Mouse (Mus musculus) testis, postnatal 14 days (tissue): ENCODE measurements around the gene Dus3l.

Source experiments
- DNase-seq: peaks from one replicate; pipeline ENCODE4 v3.0.0; 2021; ENCODE audit warnings: low spot score

Dus3l gene

GRCm38 (mm10) chr17:56792588-56792987, 28.0 kb downstream of the Dus3l start:
- DNase-seq: no peak

- DNase-seq: no peak
Measured at GRCm38 (mm10) chr17:56793614-56794319, 29.2 kb downstream of the Dus3l start.

- DNase-seq: no peak
Measured at GRCm38 (mm10) chr17:56799276-56799675, 34.7 kb downstream of the Dus3l start.

- DNase-seq: no peak
Measured at GRCm38 (mm10) chr17:56802065-56802464, 37.5 kb downstream of the Dus3l start.

GRCm38 (mm10) chr17:56804952-56805351, 40.4 kb downstream of the Dus3l start:
- peak; percentile 75 for DNase-seq

- DNase-seq: no peak
Measured at GRCm38 (mm10) chr17:56805784-56806183, 41.2 kb downstream of the Dus3l start.

GRCm38 (mm10) chr17:56808518-56808917, 44.0 kb downstream of the Dus3l start:
- DNase-seq: no peak

- DNase-seq: peak; percentile 79
Measured at GRCm38 (mm10) chr17:56810245-56810644, 45.7 kb downstream of the Dus3l start.

- peak; percentile 70 for DNase-seq
Measured at GRCm38 (mm10) chr17:56814316-56815056, 49.9 kb downstream of the Dus3l start.

GRCm38 (mm10) chr17:56815057-56815345, 50.4 kb downstream of the Dus3l start:
- no peak for DNase-seq

GRCm38 (mm10) chr17:56818067-56818636, 53.6 kb downstream of the Dus3l start:
- peak; percentile 59 for DNase-seq

GRCm38 (mm10) chr17:56819032-56819545, 54.5 kb downstream of the Dus3l start:
- DNase-seq: no peak
